Mouse (Mus musculus) CH12.LX (cell line): ENCODE data around the gene Uqcrq. TPM values are rescaled to one million over a fixed set of nuclear protein-coding genes. Genes with fewer than 3 reads are reported as not detected.

Experiments used
- DNase-seq: peaks from one replicate; pipeline ENCODE4 v3.0.0-alpha.2; 2013; ENCODE audit errors: extremely low read depth
- H3K27ac ChIP-seq: 2 replicates; pipeline ENCODE4 v1.5.1; 2012; ENCODE audit warnings: low read depth, mild to moderate bottlenecking, control low read depth, moderate library complexity; ENCODE audit not compliant: insufficient read depth
- H3K27me3 ChIP-seq: replicated peaks from 2 replicates; pipeline ENCODE3; 2012; ENCODE audit warnings: inconsistent platforms
- H3K36me3 ChIP-seq, 2 experiments: replicated peaks in 1 of 2; 2 replicates each; pipeline versions ENCODE3 to v1.6.1; 2012; ENCODE audit warnings: inconsistent platforms in 1 of 2, low read length in 1 of 2, mild to moderate bottlenecking in 1 of 2, mixed read lengths in 1 of 2, moderate library complexity in 1 of 2; ENCODE audit not compliant: control insufficient read depth in 1 of 2, insufficient read depth in 1 of 2
- H3K4me1 ChIP-seq, 2 experiments: 2 replicates each; pipeline ENCODE4 v1.6.1; 2012; ENCODE audit warnings: inconsistent platforms in 1 of 2, moderate library complexity in 1 of 2; ENCODE audit not compliant: insufficient read depth in 2 of 2, control insufficient read depth in 1 of 2
- H3K4me2 ChIP-seq: 2 replicates; pipeline ENCODE4 v1.6.1; 2012; ENCODE audit warnings: low read depth, mild to moderate bottlenecking, control low read depth; ENCODE audit not compliant: poor library complexity, insufficient read depth, severe bottlenecking
- H3K4me3 ChIP-seq, 3 experiments: fragments of 150-350 bp in 1 of 3; sonication (generic) in 1 of 3; replicated peaks in 1 of 3; 2 replicates each; pipeline versions ENCODE3 to v1.5.1; 2011 to 2012; ENCODE audit warnings: low read depth in 2 of 3, low read length in 2 of 3, mild to moderate bottlenecking in 2 of 3, moderate library complexity in 2 of 3, control low read depth in 1 of 3, improper control_type of control experiment in 1 of 3, inconsistent platforms in 1 of 3, mixed read lengths in 1 of 3; ENCODE audit not compliant: poor library complexity in 1 of 3
- H3K79me2 ChIP-seq: replicated peaks from 2 replicates; pipeline ENCODE4 v1.6.1; 2012; ENCODE audit warnings: mild to moderate bottlenecking, moderate library complexity; ENCODE audit not compliant: control insufficient read depth, poor library complexity, insufficient read depth, severe bottlenecking; ENCODE audit errors: extremely low read depth
- H3K9ac ChIP-seq: 2 replicates; pipeline ENCODE4 v1.6.1; 2012; ENCODE audit warnings: low read depth, mild to moderate bottlenecking, control low read depth, moderate library complexity; ENCODE audit not compliant: insufficient read depth
- H3K9me3 ChIP-seq: replicated peaks from 2 replicates; pipeline ENCODE3; 2012; ENCODE audit warnings: low read length, inconsistent platforms, mixed read lengths
- CHD1 ChIP-seq: IDR thresholded peaks from 2 replicates; pipeline ENCODE4 v1.6.1; 2012; ENCODE audit warnings: low read depth, low read length, improper control_type of control experiment, inconsistent platforms
- CTCF ChIP-seq, 2 experiments: IDR thresholded peaks in 1 of 2; conservative IDR thresholded peaks in 1 of 2; 2 replicates each; pipeline ENCODE4 v1.5.1; 2011 to 2012; ENCODE audit warnings: low read depth in 2 of 2, low read length in 2 of 2, improper control_type of control experiment in 1 of 2, inconsistent platforms in 1 of 2, mild to moderate bottlenecking in 1 of 2, moderate library complexity in 1 of 2
- E2F4 ChIP-seq: IDR thresholded peaks from 2 replicates; pipeline ENCODE4 v1.6.1; 2011; ENCODE audit warnings: low read depth, low read length, improper control_type of control experiment; ENCODE audit not compliant: insufficient replicate concordance
- EP300 ChIP-seq: IDR thresholded peaks from 2 replicates; pipeline ENCODE4 v1.6.1; 2011; ENCODE audit warnings: low read length, improper control_type of control experiment
- ETS1 ChIP-seq: conservative IDR thresholded peaks from 2 replicates; pipeline ENCODE4 v1.6.1; 2012; ENCODE audit warnings: low read depth, mild to moderate bottlenecking, inconsistent platforms, low read length, improper control_type of control experiment, moderate library complexity
- GABPA ChIP-seq: IDR thresholded peaks from 2 replicates; pipeline ENCODE4 v1.6.1; 2012; ENCODE audit warnings: low read depth, low read length, improper control_type of control experiment, inconsistent platforms; ENCODE audit not compliant: insufficient replicate concordance
- HCFC1 ChIP-seq: IDR thresholded peaks from 2 replicates; pipeline ENCODE4 v1.6.1; 2012; ENCODE audit warnings: low read depth, mild to moderate bottlenecking, inconsistent platforms, low read length, improper control_type of control experiment
- IRF4 ChIP-seq: IDR thresholded peaks from 2 replicates; pipeline ENCODE4 v1.6.1; 2014; ENCODE audit warnings: low read depth, mild to moderate bottlenecking, inconsistent platforms, low read length, improper control_type of control experiment
- JUN ChIP-seq: IDR thresholded peaks from 2 replicates; pipeline ENCODE4 v1.6.1; 2011; ENCODE audit warnings: low read depth, mild to moderate bottlenecking, low read length, improper control_type of control experiment, moderate library complexity; ENCODE audit not compliant: insufficient read depth
- KAT2A ChIP-seq: IDR thresholded peaks from 2 replicates; pipeline ENCODE4 v1.6.1; 2012; ENCODE audit warnings: low read length, improper control_type of control experiment, inconsistent platforms; ENCODE audit not compliant: insufficient replicate concordance
- MAFK ChIP-seq: IDR thresholded peaks from 2 replicates; pipeline ENCODE4 v1.6.1; 2011; ENCODE audit warnings: low read length, improper control_type of control experiment; ENCODE audit not compliant: insufficient replicate concordance
- MAX ChIP-seq: IDR thresholded peaks from 2 replicates; pipeline ENCODE4 v1.6.1; 2011; ENCODE audit warnings: low read length, improper control_type of control experiment
- MEF2A ChIP-seq: IDR thresholded peaks from 2 replicates; pipeline ENCODE4 v1.6.1; 2014; ENCODE audit warnings: low read depth, mild to moderate bottlenecking, inconsistent platforms, low read length, improper control_type of control experiment, borderline replicate concordance
- MXI1 ChIP-seq: IDR thresholded peaks from 2 replicates; pipeline ENCODE4 v1.6.1; 2011; ENCODE audit warnings: mild to moderate bottlenecking, low read depth, low read length, improper control_type of control experiment
- MYC ChIP-seq: IDR thresholded peaks from 2 replicates; pipeline ENCODE4 v1.6.1; 2011; ENCODE audit warnings: low read depth, mild to moderate bottlenecking, improper control_type of control experiment, low read length
- NELFE ChIP-seq: IDR thresholded peaks from 2 replicates; pipeline ENCODE4 v1.6.1; 2011; ENCODE audit warnings: low read depth, low read length, improper control_type of control experiment
- NRF1 ChIP-seq: IDR thresholded peaks from 2 replicates; pipeline ENCODE4 v1.6.1; 2014; ENCODE audit warnings: low read depth, mild to moderate bottlenecking, inconsistent platforms, low read length, improper control_type of control experiment, moderate library complexity
- PAX5 ChIP-seq: IDR thresholded peaks from 2 replicates; pipeline ENCODE4 v1.6.1; 2012; ENCODE audit warnings: low read length, inconsistent platforms, mixed read lengths
- POLR2AphosphoS2 ChIP-seq: IDR thresholded peaks from 2 replicates; pipeline ENCODE4 v1.6.1; 2011; ENCODE audit warnings: low read depth, low read length, improper control_type of control experiment
- TBP ChIP-seq: conservative IDR thresholded peaks from 2 replicates; pipeline ENCODE4 v1.6.1; 2011; ENCODE audit warnings: low read depth, low read length, improper control_type of control experiment
- UBTF ChIP-seq: IDR thresholded peaks from 2 replicates; pipeline ENCODE4 v1.6.1; 2012; ENCODE audit warnings: low read depth, mild to moderate bottlenecking, inconsistent platforms, low read length, improper control_type of control experiment, moderate library complexity
- USF1 ChIP-seq: IDR thresholded peaks from 2 replicates; pipeline ENCODE4 v1.6.1; 2014; ENCODE audit warnings: low read depth, mild to moderate bottlenecking, inconsistent platforms, low read length, improper control_type of control experiment
- USF2 ChIP-seq: conservative IDR thresholded peaks from 2 replicates; pipeline ENCODE4 v1.6.1; 2011; ENCODE audit warnings: low read depth, low read length, improper control_type of control experiment
- ZC3H11A ChIP-seq: IDR thresholded peaks from 2 replicates; pipeline ENCODE4 v1.6.1; 2012; ENCODE audit warnings: low read depth, mild to moderate bottlenecking, inconsistent platforms, low read length, improper control_type of control experiment
- ZNF384 ChIP-seq: IDR thresholded peaks from 2 replicates; pipeline ENCODE4 v1.6.1; 2012; ENCODE audit warnings: low read depth, low read length, improper control_type of control experiment, inconsistent platforms
- dilution Hi-C: fragments of 300-500 bp; cut with MboI; formaldehyde crosslinking; loops from 2 replicates; pipeline ENCODE4 v1.14.3; 2020; ENCODE audit warnings: low sequenced_read_pairs; ENCODE audit not compliant: extremely low pct_unique_long_range_greater_than_20kb, extremely low pct_ligation_motif_present
- in situ Hi-C: fragments of 300-500 bp; cut with MboI; formaldehyde crosslinking; loops from 3 replicates; pipeline ENCODE4 v1.14.3; 2019; ENCODE audit warnings: low sequenced_read_pairs, low pct_ligation_motif_present, low pct_unique_long_range_greater_than_20kb, mixed read lengths
- polyA plus RNA-seq: library from polyadenylated mRNA; unstranded; fragments of >175 nt; gene quantifications from 2 replicates; pipeline ENCODE4 v1.2.1, GENCODE M21; 2012; ENCODE audit warnings: low read depth; ENCODE audit not compliant: insufficient read length
- total RNA-seq, 2 experiments: library from RNA; depleted of rRNA; stranded (reverse); fragments of 300-350 nt in 1 of 2; fragments of >200 nt in 1 of 2; gene quantifications; 2 replicates each; pipeline ENCODE4 v1.2.3; 2012 to 2014

The Uqcrq gene
- total and polyA plus RNA-seq, 3 experiments, result 120 to 765 (median 168) TPM

DNA sequence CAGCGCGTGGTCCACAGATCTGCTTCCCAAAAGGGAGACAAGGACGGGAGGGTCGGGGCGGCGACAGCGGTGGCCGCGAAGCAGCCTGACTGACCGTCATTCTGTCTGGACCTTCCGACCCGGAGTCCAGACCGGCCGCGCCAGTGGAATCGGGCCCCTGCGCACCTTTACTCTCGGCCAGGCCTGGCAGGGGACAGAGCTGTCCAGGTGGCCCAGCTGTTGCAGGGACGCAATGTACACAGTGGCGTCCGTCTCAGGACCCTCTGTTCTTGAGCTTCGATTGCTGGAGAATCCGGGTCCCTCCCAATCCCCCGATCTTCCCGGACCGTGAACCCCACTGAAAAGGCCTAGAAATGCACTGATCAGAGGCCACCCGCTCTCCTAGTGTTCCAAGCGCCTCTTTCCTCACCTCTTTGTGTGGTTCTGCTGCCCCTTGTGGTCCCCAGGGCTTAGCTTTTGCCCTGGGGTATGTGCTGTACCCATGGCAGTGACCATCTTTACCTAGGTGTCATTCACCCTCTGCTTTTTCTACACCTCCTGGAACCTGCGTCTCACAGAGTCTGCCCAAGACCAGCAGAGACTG, 26.8 kb upstream of the Uqcrq start:
- H3K9ac ChIP-seq, result no peak overlapping the region
- dilution Hi-C loops, result no loop called here
- no peak overlapping the region for H3K4me3 ChIP-seq
- no peak for TF ChIP-seq ZNF384
- TF ChIP-seq NELFE, result no peak
- no peak for TF ChIP-seq CHD1
- no peak for TF ChIP-seq EP300
- no peak for TF ChIP-seq E2F4
- TF ChIP-seq POLR2AphosphoS2, result no peak
- no peak for TF ChIP-seq CTCF (conservative IDR thresholded peaks at IDR 0.05 in 1 of 2, IDR thresholded peaks at IDR 0.05 in 1 of 2; ENCODE audit: low read depth in 2 of 2, low read length in 2 of 2)
- no peak for TF ChIP-seq TBP
- TF ChIP-seq USF1, result no peak
- no peak for TF ChIP-seq MAX
- TF ChIP-seq UBTF, result no peak
- no peak for TF ChIP-seq PAX5
- TF ChIP-seq ETS1, result no peak
- TF ChIP-seq ZC3H11A, result no peak
- peaks cover 2 to 4% of the 10 kb centered on the region in 2 experiments; a peak in 2 of 4 replicates for H3K4me1 ChIP-seq
- no peaks in the 10 kb centered on the region for H3K36me3 ChIP-seq
- H3K9me3 ChIP-seq, result peaks cover 5% of the 10 kb centered on the region
- H3K27ac ChIP-seq, result no peak overlapping the region
- DNase-seq, result no peak
- no peaks in the 10 kb centered on the region for H3K79me2 ChIP-seq
- in situ Hi-C loops, result no loop called here
- peaks cover under 1% of the 10 kb centered on the region for H3K27me3 ChIP-seq
- H3K4me2 ChIP-seq, result no peak overlapping the region

DNA sequence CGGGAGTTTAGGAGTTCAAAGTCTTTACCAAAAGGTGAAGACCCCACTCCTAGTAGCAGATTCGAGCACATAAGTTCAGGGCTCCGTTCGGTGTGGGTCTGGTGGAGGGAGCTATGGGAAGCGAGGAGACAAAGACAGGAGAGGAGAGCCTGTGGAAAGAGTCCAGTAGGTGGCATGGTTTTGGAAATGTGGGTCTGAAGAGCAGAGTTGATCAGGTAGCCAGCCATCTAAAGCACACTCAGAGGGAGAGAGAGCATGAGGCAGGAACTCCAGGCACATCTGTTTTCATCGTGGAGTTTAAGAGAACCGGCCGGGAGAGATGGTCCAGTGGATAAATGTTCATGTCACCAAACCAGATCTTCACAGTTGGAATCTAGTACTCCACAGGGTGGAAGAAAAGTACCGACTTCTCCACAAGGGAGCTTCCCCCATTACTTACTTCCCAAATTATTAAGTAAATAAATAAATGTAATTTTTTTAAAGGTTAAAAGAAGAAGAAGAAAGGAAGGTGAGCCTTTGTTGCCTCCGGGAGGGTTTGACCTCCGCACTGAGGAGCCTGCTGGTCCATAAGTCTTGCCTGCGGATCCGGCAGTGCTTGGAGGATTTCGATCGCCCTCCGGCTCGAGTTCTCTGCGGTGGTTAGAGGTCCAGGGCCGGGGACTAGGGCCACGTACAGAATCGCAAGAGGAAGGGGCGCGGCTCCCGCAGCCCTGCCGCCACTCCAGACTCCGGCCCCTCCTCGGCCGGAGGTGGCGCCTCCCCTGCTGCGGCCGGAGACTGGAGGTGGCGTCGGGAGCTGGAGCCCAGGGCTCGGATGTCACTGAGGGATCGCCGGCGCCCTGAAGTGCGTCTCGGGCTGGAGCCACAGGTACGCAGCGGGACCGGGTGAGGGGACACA, 26.1 kb upstream of the Uqcrq start, which contains the start of the genes Gm10447 and Shroom1:
TSS of gene Gm10447 (minus strand) at position 637 of the 898 bp plus-strand sequence.
TSS of gene Shroom1 (plus strand) at position 732 of the 898 bp plus-strand sequence.
- peaks cover 5% of the 10 kb centered on the region for H3K9me3 ChIP-seq
- dilution Hi-C loops, result no loop called here
- no peak for TF ChIP-seq JUN
- TF ChIP-seq NRF1, result no peak
- TF ChIP-seq KAT2A, result no peak
- TF ChIP-seq MXI1, result no peak
- no peak for TF ChIP-seq USF2
- TF ChIP-seq CTCF (conservative IDR thresholded peaks at IDR 0.05 in 1 of 2, IDR thresholded peaks at IDR 0.05 in 1 of 2; ENCODE audit: low read depth in 2 of 2, low read length in 2 of 2), result no peak
- no peak for TF ChIP-seq MAFK
- TF ChIP-seq UBTF, result no peak
- TF ChIP-seq MEF2A, result no peak
- TF ChIP-seq GABPA, result no peak
- no peak for TF ChIP-seq MYC
- no peak for TF ChIP-seq MAX
- TF ChIP-seq IRF4, result no peak
- no peak for TF ChIP-seq HCFC1
- no peak for DNase-seq
- no peak within 1 kb of the TSS for H3K4me2 ChIP-seq
- H3K9ac ChIP-seq, result no peak within 1 kb of the TSS
- H3K79me2 ChIP-seq, result no peaks in the 10 kb centered on the region
- peaks cover 2 to 3% of the 10 kb centered on the region in 2 experiments; a peak in 2 of 4 replicates for H3K4me1 ChIP-seq
- no peak within 1 kb of the TSS for H3K4me3 ChIP-seq
- H3K27ac ChIP-seq, result no peak within 1 kb of the TSS
- in situ Hi-C loops, result no loop called here
- no peaks in the 10 kb centered on the region for H3K36me3 ChIP-seq
- H3K27me3 ChIP-seq, result peaks cover 1% of the 10 kb centered on the region
